Mouse (Mus musculus) kidney, postnatal 4 days (tissue): Measurements from ENCODE around the gene Foxj2.

Source experiments
- DNase-seq, 2 experiments: peaks; one replicate each; pipeline ENCODE4 v3.0.0; 2021; ENCODE audit warnings: mixed read lengths in 2 of 2

Gene Foxj2

DNA sequence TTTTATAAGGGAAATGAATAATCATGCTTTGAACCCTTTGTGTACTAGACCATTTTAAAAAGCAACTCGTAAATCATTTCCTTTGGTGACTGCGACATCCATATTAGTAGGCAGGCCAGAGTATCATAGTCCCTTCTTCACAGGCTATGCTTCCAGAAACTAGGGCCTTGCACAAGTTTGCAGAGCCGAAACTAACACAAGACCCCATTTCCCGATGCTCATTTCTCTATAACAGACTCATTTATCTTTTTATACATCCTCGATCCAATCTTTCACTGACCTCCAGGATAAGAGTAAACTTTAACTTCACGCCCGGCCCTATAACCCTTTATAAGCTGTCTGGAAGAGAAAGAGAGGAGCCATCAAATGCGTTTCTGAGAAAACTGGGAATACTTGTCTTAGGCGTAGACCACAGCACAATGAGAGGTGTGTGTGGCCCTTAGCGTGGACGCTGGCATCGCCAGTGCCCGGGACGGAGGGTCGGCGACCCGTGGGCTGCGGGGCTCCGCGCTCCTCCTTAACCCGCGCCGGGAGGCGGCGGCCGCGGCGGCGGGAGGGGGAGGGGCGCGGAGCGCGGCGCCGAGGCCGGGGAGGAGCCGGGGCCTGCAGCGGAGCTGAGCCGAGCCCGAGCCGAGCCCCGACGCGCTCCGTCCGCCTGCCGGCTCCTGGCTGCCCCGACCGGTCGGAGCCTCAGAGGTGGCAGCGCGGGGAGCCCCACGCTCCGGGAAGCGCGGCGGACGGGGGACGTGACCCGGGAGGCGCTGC lies at the start of gene Foxj2:
Gene Foxj2 (plus strand): TSS at position 609 of the 765 bp plus-strand sequence.
- DNase-seq = peak; percentile 80 to 88

DNA sequence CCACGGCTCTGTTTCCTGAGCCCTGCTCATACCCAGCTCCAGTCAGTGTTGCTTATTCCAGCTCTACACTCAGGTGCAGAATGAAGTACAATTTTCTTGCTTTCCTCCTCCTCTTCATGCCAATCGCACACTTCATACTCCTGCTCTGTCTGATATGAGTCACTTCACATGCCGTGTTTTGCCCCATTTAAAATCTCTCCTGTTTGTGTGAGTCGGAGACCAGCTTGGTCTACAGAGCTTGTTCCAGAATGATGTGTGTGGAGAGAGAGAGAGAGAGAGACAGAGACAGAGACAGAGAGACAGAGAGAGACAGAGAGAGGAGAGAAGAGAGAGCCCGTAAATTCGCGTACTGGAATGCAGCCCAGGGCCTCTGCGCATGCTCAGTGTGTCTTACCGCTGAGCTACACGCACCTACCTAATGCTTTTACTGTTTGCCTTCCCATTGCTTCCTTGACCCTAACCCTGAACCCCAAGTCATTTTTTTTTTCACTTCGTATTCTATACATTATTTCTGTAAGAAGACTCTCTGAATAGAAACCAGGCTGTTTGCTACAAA lies 48.9 kb upstream of the Foxj2 start:
- no peak for DNase-seq

DNA sequence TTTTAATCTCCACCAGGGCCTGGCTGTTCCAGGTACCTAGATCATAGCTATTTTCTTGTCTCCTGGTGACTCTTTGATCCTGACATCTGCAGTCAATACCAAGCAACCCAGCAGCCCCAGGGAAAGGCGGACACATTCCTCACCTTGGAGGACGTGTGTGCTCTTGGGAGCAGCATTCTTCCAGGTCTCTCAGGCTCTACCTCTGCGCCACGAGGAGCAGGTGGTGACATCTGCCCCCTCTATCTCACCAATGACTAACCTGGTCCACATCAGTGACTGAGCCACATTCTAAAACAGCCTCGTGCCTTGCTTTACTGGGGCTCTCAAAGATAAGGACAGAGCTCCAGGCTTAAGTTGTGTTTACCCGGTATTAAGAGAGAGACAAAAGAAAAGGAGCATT lies 47.0 kb upstream of the Foxj2 start:
- no peak for DNase-seq

DNA sequence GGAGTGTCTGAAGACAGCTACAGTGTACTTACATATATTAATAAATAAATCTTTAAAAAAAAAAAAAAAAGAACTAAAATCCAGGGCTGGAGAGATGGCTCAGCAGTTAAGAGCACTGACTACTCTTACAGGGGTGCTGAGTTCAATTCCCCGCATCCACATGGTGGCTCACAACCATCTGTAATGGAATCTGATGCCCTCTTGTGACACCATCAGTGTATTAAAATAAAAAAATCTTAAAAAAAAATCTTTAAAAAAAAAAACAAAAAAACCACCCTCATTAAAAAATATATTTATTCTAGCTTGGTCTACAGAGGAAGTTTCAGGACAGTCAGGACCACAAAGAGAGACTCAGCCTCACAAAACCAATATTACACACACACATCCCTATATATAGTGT lies 45.4 kb upstream of the Foxj2 start:
- DNase-seq = no peak

DNA sequence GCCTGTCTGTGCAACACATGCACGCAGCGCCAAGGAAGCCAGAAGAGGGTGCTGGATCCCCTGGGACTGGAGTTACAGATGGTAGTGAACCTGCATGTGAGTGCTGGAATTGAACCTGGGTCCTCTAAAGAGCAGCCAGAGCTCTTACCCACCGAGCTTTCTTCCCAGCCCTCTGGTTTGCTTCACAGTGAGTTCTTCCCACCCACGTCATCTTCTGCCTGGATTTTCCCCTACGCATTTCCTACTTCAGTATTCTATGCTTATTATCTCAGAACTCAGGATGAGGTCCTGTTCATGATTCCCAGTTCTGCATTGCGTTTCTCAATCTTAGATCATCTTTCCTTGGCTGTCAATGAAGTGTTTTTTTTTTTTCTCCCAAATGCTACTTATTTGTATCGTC lies 43.7 kb upstream of the Foxj2 start:
- DNase-seq = no peak

DNA sequence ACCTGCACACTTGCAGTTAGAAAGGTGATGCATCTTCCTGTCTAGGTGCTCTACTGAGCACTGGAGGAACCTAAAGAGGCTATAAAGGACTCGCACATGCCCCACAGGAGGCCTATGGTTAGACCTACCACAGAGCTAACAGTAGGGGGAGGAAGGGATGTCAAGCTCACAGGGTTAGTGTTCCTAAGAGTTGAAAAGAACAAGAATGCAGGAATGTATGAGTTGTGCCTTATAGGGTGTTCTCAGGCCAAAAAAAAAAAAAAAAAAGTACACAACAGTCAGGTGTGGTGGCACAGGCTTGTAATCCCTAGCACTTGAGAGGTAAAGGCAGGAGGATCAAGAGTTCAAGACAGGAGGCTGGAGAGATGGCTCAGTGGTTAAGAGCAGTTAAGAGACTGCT lies 39.8 kb upstream of the Foxj2 start:
- no peak for DNase-seq

DNA sequence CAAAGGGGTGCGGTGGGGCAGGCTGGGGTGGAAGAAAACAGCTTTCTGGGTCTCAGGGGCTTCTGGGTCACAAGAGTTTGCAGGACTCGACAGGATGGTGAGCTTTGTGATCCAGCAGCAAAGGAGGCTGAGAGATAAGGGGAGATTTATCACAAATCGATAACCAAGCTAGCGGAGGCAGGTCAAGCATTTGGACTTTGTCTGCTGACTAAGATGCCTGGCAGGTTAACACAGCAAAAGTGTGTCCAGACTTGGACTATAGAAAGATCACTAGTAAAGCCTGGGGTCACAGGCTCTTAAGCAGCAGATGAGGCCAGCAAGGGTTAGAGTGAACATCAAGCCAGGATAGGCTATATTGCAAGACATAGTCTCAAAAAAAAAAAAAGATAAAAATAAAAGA lies 38.5 kb upstream of the Foxj2 start:
- DNase-seq = no peak

DNA sequence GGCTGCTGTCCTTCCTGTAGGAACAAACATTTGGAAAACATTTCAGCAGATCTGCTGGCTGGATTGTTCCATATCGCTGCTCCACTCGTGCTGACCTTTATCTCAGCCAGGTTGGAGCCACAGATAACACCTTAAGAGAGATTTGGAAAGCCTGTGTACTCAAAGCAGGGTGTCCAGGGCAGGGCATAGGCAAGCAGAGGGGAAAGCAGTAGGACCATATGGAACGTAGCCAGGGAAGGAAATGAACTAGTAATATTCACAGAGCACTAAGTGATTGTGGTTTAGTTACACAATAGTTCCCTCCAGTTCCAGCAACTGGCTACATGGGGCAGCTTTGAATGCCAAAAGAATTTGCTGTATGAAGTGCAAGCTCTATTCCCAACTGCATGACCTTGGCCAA lies 37.5 kb upstream of the Foxj2 start:
- no peak for DNase-seq

DNA sequence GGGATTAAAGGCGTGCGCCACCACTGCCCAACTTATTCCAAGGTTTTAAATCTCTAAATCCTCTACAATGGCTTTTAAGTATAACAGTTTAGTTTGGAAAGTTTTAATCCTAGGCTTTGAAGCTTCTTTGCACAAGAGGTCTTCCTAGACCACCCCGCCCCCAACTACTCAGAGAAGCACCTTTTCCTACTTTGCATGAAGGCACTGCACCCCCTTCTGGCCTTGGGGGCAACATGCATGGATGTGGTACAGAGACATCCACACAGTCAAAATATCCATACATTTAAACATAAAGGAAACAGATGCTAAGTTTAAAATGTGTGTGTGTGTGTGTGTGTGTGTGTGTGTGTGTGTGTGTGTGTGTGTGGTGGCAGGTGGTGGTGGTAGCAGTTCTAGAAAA lies 34.8 kb upstream of the Foxj2 start:
- peak; percentile 17 to 33 for DNase-seq

DNA sequence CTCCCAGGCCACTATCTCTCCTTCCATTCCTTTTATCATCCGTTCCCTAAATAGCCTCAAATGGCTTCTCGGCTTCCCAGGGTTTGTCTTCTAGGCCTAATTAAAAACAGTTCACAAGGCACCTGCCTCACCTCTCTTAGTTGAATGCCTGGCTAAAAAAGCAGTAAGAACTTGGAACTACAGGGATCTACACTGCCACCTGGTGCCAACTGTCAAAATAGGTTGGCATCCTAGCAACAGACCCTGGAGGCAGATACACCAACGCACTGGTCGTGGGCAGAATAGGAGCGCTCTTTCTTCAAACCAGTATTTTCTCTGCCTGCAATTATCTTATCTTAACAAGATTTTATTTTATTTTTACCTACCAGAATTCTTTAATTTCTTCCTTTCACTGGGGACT lies 33.4 kb upstream of the Foxj2 start:
- DNase-seq = peak; percentile 74 to 75

DNA sequence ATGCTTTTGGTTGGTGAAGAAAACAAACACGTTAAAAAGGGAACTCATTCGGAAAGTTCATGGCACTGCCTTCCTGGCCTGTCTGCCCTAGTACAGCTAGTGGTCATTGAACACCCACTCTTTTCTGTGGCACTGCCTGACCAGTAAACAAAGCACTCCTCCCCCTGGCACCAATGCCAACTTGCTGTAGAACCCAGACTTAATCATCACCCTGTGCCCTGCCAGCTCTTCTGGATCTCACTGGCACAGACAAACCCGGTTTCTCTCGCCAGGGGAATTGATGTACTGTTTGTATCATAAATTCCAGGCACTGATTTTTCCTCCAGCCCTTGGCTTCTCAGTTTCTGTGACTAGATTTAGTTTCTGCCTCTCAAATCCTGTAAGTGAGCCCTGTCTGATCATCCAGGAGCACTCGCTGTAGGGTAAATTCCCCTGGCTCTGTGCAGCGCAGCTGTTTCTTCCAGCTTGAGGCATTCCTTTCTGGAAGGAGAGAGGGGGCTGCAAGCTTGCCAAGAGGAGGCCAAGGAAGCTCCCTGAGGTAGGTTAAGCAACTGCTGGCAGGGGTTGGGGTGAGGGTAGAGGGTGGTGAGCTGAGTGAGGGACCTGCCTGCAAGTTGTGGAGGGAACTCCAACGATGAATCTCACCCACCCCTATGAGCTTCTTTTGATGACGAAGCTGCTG lies 24.3 kb upstream of the Foxj2 start:
- no peak for DNase-seq

DNA sequence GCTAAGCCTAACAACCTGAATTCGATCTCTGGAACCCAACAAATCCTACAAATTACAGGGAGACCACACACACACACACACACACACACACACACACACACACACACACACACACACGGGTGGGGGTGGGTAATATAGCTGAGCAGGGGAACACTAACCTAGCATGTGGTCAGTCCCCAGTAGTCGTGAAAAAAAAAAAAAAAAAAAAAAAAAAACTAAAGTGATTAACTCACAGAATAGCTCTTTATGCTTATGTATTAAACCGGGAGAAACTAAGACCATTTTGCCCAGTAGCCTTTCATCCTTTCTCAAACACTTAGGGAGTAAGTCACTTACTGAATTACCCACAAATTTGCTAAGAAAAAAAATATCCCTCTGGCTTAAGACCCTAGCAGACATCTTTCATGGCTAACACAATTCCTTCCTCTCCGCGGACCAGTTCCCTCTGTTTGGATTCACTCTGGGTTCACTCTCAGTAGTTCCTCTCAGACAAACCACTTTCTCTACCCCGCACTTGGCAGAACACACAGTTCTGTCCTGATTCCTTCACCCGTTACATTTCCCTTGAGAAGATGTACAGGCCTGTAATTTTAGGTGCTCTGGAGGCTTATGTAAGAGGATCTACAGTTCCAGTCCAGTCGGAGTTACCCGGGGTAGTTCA lies 18.9 kb upstream of the Foxj2 start:
- DNase-seq = no peak

DNA sequence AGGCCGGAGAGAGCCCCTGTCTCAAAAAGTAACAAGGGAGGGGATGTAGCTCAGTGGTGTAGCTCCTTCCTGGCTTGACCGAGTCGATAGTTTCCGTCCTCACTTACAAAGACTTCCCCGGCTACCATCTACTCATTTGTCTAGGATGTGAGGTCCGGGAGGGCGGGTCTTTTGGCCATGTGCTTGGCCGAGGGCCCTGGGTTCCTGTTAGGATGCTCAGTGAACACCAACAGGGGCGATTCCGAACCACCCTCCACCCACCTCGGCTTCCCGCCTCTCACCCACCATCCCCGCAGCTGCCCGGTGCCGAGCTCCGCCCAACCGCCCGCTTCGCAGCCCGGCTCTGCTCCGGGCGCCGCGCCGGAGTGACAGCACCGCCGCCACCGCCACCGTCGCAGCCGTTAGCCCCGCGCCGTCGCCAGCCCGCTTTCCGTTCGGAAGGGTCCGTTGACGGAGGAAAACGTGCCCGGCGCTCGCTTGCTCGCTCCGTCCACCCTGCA lies 18.4 kb upstream of the Foxj2 start, which contains the start of gene Slc2a3:
Gene Slc2a3 (minus strand): TSS at position 340 of the 500 bp plus-strand sequence.
- peak; percentile 63 to 75 for DNase-seq

DNA sequence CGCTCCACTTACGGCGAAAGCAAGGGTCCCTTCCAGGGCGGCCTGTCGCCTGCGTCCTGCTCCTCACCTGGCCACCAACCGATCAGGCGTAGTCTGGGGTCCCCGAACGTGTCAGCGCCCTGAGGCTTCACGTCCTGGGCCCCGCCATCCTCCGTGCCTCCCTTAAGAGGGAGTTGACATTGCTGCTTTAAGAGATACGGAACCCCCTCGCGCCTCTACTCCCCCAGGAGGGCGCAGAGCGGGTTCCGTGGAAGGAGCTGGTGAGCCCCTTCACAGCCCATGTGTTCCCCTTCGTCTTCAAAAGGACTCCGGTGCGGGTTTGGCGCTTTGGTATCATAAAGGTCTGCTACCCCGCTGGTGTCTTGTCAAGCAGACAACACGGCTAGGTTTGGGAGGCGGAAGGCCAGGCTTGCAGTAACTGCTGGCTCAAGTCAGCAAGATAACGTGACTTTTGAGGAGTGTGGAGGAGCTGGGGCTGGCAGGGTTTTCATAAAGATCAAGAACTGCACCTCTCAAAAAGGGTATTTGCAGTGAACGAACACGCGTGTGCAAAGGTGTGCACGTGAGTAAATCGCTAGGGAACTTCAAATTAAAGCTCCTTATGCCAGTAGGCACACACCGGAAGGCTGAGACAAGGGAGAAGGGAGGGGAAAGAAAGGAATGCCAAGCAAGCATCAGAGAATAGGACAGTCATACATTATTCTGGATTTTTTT lies 17.8 kb upstream of the Foxj2 start:
- peak; percentile 47 to 56 for DNase-seq

DNA sequence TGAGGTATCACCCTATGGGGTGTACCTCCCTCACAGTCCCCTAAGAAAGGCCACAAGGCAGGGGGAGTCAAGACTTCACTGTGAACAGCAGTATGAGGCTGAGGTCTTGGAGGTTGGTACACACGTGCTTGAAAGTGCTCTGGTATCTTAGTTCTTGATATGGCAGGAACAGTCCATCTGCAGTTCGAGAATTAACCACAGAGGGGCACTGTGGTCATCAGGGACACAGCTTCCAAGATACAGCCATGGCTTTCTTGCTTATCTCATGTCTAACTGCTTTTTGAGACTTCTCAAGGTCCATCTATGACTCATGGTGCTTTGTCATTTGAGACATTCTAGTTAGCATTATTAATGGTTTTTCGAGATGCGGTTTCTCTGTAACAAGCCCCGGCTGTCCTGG lies 15.3 kb upstream of the Foxj2 start:
- peak; percentile 88 to 89 for DNase-seq

DNA sequence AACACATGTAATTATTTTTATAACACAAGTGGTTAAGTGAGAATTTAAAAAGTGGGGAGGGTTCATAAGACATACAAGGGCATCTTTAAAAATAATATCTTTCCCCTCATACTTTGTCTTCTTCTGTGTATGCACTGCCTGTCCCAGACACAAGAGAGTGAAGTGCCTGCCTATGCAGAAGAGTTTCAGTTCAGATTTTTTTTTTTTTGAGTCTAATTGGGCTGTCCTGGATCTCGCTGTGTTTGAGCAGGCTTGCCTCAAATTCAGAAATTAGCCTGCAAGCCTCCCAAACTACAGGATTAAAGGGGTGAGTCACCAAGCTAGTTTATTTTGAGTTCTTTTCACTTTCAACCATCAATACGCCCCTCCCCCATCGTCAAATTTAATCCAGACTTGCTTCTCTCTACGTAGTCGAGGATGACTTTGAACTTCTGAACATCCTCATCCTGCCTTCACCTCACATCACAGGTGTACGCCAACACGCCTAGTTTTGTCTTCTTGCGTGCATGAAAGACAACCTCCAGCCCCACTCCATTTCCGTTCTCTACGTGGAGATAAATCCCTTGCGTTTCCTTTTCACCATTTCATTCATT lies 9.6 kb upstream of the Foxj2 start:
- no peak for DNase-seq

DNA sequence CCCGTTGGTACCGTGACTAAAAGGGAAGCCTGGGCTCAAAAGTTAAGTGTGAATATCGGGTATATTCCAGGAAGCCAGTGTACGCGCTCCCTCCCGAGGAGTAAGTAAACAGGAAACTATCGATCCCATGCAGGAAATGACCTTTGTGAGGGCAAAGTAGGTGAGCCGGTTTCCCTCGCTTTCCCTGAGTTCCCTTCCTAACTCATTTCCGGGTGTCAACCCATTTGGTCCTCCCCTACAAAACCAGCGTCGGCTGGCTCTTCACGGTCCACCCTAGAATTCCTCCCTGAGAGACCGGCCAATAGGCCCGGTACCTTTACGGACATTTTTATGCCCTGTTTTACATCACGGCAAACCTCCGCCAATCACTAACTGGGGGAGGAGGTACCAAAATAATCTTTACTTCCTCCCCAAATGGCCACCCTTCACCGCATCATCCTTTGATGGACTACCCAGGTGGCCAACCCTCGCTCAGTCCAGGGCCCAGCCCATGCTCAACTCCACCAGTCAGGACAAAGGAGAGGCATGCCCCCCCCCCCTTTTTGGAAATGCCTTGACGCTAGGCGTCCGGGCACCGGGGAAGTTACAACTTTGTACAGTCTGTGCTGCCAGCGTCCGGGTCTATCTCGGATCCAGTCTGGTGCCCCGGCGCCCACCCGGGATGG lies 9.0 kb upstream of the Foxj2 start:
- DNase-seq = peak; percentile 98

DNA sequence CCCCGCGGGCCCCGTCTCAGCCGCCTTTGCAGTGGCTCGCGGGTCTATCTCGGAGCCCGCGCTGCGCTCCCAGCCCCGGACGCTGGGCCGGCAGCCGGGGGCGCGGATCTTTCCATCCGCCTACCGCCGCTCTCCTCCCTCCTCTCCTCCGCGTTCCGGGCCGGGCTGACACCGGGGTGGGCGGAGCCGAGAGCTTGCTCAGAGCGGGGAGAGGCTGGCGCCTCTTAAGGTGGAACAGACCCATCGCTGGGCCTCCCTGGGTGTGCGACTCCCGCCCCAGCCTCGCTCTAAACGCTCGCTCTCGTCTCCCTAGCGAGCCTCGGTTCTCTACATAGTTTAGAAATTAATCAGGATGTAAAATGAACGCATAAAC lies 8.4 kb upstream of the Foxj2 start:
- peak; percentile 95 to 97 for DNase-seq

DNA sequence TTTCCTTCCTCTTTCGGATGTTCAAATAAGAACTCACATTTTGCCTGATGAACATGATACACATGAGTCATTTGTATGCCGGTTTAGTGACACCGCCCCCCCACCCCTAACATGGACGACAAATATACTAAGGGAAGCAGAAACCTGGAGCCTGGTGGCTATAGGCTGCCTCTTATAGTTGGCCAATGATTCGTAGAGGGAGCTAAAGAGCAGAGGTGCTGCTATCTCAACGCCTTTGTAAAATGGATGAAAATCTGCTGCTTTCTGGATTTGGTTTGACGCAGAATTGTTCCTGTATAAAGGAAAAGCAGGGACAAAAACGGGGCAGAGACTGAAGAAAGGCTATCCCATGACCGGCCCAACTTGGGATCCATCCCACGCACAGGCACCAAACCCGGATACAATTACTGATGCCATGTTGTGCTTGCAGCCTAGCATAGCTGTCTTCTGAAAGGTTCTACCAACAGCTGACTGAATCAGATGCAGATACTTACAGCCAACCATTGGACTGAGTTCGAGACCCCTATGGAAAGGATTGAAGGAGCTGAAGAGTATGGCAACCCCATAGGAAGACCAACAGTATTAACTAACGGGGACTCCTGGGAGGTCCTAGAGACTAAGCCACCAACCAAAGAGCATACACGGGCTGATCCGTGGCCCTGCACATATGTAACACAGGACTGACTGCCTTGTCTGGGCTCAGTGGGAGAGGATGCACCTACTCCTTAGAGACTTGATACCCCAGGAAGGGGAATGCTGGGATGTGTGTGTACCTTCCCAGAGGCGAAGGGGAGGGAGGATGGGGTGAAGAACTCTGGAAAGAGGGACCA lies 7.7 kb upstream of the Foxj2 start:
- peak; percentile 57 to 77 for DNase-seq

DNA sequence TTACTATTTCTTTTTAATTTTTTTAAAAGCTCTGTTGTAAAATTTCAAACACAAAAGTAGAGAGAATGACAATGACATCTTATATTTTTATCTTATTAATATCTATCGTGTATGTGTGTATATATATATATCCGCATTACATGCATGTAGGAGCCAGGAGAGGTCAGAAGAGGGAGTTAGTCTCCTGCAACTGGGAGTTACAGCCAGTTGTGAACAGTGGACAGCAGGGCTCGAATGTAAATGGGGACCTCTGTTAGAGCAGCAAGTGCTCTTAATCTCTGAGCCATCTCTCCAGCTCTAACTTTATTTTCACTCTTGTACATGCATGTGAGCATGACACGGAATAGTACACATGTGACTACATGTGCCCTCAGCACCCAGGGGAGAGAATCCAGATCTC lies 7.0 kb upstream of the Foxj2 start:
- no peak for DNase-seq

DNA sequence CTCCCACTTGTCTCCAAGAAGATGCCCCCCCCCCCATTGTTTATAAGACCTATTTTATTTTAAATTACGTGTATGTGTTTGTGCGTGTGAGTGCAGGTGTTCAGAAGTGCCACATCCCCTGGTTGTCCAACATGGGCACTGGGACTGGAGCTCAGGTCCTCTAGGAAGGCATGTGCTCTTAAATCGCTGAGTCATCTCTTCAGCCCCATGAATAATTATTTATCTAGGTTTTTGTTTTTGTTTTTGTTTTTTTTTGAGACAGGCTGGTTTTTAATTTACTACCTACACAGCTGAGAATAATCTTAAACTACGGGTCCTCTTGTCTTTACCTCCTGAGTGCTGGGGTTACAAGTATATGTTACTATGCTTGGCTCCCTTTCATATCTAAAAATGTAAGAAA lies 6.1 kb upstream of the Foxj2 start:
- DNase-seq = no peak
